Mouse (Mus musculus): Measurements from ENCODE around the gene Tspan5.

DNA sequence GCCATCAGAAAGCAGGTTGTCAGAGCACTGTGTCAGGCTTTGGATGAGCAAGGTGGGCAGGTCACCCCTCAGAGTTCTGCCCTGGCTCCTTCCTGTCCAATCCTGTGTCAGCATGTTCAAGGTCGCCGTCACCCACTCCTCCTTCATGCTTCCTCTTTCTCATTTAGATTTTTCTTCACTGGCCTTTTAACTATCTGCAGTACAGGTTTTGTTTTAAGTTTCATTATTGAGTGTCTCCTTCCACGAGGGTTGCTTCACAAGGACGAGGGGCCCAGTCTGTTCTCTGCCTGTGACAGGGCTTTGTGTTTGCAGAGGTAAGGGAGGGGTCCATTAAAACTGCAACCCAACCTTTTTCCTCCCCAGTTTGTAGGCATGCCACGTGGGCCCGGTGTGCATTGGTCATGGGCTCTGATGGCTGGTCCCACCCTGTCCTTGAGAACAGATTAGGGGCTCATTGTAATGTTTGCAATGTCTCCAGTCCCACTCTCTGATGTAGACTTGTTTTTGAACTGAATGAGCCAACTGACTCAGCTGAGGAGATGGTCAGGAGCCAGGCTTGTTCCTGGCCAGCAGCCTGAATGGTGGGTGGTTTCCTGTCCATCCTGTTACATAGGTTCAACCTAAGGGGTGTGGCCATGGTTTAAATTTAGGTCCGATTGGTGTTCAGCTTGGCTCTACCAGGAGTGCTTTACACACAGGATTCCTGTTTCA lies 73.3 kb downstream of the Tspan5 start:
- TF ChIP-seq POLR2AphosphoS2 (IDR thresholded peaks at IDR 0.05; ENCODE audit: low read length) (no peak), MEF2A (IDR thresholded peaks at IDR 0.05; ENCODE audit: extremely low read depth, insufficient replicate concordance, low read depth, low read length, poor library complexity, severe bottlenecking) (no peak), TAL1 (IDR thresholded peaks at IDR 0.05; ENCODE audit: low read length) (no peak), POLR2A (IDR thresholded peaks at IDR 0.05; ENCODE audit: control insufficient read depth in 1 of 2, insufficient read depth in 1 of 2, low read depth in 1 of 2, low read length in 2 of 2, poor library complexity in 1 of 2) (no peak), GABPA (IDR thresholded peaks at IDR 0.05; ENCODE audit: low read depth, low read length) (no peak), BHLHE40 (IDR thresholded peaks at IDR 0.05; ENCODE audit: borderline replicate concordance, low read depth, low read length) (no peak), ELF1 (IDR thresholded peaks at IDR 0.05; ENCODE audit: low read depth, low read length) (no peak), GATA1 (IDR thresholded peaks at IDR 0.05; ENCODE audit: low read depth, low read length) (no peak), CTCF (IDR thresholded peaks at IDR 0.05 in 2 of 3, conservative IDR thresholded peaks at IDR 0.05 in 1 of 3; ENCODE audit: control insufficient read depth in 1 of 3, insufficient read depth in 1 of 3, low read depth in 2 of 3, low read length in 3 of 3, poor library complexity in 1 of 3, severe bottlenecking in 1 of 3) (no peak), MAX (IDR thresholded peaks at IDR 0.05; ENCODE audit: low read length) (no peak)

Measured in MEL (cell line).